Mouse (Mus musculus) Muller cell, postnatal 12 days (primary cell): ENCODE results near the gene Tacc2.
"Not testable (repeated sequence)": the region's sequence is repeated elsewhere in the genome, so short reads cannot be mapped to it uniquely, and the experiment has no call there.

Experiments
- DNase-seq: peaks from one replicate; pipeline ENCODE4 v3.0.0-alpha.2; 2015; ENCODE audit errors: inconsistent ontology term

The Tacc2 gene

DNA sequence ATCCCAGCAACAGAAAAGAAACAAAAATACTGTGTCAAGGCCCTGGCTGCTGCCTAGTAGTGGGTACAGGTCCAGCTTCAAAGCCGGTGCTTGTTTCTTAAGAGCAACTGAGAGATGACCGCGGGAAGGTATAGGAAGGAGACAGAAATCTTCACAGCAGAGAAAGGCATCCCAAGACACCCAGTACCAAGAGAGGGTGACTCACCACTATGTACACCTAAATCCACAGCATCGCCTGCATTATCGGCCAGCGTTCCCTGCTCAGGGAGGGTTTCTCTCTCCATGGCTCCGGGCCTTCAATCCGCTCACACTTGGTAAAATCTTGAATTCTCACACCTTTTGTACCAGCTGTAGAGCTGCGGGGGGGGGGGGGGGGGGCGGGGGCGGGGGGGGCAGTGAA is 4.4 kb upstream of the Tacc2 start, which contains the start of gene Nsmce4a:
Gene Nsmce4a, minus strand, starts transcription at position 298 of the 400 bp plus-strand sequence.
- no peak for DNase-seq

DNA sequence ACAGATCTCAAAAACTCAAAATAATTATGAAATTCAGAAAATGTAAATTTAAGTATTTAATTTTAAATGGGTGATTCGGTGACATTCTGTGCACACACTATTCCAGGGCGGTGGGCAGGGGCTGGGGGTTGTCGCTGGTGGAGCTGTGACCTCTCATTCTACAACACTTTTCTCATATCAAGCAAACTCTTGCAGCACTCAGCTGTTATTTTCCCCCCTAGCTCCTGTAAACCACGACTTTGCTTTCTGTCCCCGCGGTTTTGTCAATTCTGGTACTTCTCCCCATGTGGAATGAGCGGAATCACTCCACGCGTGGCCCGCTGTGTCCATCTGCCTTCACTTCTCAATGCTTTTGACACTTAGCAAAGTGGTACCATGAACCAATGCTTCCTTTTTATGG is 3.5 kb upstream of the Tacc2 start:
- DNase-seq: no peak

DNA sequence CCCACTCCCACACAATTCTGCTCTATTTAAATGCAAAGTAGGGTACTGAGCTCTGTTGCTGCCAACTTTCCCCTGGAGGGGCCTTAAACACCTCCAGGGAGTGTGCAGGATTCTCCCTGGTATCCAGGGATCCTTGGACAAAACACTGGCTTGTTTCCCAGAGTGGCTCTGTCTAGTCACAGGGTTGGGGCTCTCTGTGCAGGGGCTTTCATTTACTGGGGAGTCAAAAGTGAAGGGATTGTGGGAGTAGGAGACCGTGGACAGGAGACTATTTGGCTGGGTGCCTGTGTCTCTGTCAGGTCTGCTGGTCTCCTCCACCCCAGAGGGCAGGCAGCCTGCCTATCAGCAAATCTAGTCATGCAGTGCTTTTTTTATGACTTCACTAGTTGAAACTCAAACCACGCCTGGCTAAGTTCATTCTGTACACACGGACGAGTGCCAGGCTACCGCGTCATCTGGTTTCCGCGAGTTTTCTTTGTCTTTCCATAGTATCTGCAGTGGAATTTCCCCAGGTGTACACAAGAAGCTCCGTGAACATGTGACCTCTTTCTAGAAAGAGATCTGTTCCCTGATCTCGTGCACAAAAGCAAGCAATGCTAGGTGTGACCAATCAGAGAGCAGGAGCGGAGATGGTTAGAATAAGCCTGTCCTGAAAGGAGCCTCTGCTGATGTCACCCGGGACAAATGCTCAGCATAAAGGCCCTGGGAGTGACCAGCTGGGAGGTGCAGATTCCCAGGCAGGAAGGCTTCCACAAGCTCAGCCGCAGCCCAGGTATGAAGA is 2.8 kb upstream of the Tacc2 start:
- peak; percentile 44 for DNase-seq

DNA sequence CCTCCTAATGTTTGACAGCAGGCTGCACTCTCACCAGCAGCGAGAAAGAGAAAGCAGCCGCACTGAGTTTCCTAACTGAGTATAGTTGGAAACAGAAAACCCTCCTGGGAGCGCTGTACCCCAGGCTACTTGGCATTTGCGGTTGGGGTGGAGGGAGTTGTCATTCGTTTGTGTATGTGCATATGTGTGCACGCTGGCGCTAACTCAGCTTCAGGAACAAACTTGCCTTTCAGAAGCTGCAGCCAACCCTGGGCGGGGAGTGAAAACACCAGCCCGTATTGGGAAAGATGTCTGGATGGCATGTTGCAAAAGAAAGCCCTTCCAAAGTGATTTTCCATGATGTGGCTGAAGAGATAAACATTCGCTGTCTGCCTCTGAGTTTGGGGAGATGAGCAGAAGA is 257 bp upstream of the Tacc2 start:
- peak; percentile 58 for DNase-seq

DNA sequence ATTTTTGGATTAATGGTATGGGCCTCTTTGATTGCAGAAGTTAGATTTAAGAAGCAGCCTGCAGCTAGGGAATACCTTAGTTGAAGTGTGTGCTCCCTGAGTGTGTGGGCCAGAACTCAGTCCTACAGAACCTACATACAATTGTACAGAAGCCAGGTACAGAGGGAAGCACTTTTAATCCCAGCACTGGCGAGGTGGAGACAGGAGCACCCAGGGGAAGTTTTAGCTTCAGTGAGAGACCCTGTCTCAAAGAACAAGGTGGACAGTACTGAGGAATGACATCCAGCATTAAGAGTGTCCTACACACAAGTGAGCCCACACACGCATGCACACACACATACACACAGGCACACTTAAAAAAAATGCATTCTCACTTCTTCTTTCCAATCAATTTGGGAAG is 828 bp downstream of the Tacc2 start:
- DNase-seq: no peak

DNA sequence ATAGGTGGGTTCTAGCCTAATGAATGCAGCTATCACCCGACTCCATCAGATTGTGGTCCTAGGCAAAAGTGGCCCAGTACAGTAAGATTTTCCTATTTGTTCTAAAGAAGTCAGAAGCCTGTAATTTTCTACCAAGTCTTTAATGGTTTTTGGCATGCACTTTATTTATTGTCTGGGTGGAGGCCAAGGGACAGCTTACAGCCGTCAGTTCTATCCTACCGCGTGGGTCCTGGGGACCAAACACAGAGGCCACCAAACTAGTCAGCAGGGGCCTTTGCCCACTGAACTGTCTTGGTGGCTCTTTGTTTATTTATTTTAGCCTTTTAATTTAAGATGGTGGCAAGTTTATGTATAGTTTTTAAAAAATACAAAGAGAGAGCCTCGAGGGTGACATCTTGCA is 1.4 kb downstream of the Tacc2 start:
- DNase-seq: no peak

DNA sequence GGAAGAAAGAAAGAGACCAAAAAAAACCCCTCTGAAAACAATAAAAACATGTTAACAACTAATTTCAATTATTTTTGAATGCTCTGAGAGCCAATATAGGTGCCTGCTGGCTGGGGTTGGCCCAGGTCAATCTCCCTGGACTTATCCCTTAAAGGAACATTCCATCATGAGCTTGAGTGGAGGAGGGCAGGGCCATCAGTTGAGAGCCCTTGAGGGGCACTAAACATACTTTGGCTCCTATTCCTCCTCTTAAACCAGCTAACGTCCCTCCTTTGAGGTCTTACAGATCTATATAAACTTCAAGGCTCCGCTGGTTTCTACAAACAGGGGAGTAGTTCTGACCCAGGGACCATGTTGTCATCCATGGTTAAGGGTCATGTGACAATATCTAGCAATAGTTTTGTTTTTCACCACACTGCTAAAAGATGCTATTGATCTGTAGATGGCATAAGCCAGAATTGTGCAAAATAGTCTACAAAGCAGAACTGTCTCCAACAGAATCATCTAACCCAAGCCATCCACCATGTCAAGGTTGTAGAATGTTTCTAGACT is 9.4 kb downstream of the Tacc2 start:
- DNase-seq: no peak

DNA sequence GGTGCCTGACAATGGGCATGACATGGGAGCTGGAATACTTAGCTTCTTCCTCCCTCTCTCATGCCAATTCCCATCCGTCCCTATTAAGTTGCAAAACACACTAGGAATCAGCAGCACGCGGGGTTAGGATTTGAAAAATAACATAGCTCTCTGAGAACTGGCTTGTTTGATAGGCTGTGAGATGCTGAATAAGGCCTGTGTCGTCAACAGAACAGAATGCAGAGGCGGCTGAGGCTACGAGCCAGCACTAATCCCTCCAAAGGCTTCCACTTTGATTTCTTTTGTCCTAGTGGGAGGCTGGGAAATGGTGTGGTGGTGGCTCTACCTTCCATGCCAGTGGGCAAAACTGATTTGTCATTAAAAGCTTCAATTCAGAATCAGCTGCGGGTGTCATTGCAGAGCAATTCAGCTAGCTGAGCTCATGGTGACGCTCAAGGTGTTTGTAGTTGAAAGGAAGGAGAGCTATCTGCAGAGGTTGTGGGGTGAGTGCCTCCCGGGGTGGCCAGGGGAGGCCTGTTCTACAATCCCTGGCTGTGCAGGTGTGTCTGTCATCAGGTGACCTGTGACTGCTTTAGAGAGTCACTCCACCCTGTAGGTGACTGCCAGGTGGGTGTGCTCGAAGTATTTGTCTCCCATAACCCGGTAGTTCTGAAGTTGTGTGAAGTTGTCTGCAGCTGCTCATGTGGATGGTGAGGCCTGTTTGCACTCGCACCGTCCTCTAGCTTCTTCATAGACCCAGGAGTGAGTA is 13.0 kb downstream of the Tacc2 start:
- peak; percentile 75 for DNase-seq

DNA sequence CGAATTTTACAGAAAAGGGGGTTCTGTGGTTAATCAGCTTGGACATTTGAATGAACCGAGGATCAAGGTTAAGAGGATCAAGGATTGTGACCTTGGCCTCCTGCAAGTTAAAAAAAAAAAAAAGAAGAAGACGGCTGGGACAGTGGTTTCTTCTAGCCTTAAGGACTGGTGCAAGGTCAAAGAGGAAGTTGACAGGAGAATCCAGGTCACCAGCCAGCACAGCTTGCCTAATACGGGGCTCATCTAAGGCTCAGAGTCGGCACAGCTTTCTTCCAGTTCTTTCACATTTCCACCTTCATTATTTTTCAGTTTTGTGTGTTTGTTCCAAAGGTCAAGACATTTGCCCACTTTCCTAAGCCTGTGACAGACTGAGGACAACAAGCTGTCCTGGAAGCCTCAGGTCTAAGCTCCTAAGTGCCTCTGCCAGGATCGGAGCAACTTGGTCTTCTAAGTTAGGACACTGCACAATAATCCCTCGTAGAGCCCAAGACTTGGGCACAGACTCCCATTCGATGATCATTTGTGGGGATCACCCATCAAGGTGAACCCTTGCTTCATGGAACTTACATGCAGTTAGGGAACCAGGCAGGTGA is 13.7 kb downstream of the Tacc2 start:
- no peak for DNase-seq

DNA sequence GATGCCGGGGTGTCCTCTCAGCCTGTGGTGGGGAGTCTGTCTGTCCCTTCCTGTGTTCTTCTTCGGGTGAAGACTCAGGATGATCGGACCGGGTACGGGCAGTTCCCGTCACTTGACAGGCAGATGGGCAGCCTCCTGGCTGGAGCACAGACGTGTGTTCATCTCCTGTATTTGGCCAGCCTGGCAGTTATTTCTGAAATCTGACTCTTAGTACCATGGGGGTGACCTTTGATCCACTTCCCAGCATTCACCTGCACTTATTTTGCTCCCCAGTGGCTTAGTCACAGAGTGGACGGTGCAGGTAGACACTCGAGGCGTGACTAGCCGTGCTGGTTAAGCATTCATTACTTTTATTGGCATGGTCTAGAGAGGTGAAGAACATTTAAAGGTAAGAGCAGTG is 15.7 kb downstream of the Tacc2 start:
- not testable (repeated sequence) for DNase-seq

DNA sequence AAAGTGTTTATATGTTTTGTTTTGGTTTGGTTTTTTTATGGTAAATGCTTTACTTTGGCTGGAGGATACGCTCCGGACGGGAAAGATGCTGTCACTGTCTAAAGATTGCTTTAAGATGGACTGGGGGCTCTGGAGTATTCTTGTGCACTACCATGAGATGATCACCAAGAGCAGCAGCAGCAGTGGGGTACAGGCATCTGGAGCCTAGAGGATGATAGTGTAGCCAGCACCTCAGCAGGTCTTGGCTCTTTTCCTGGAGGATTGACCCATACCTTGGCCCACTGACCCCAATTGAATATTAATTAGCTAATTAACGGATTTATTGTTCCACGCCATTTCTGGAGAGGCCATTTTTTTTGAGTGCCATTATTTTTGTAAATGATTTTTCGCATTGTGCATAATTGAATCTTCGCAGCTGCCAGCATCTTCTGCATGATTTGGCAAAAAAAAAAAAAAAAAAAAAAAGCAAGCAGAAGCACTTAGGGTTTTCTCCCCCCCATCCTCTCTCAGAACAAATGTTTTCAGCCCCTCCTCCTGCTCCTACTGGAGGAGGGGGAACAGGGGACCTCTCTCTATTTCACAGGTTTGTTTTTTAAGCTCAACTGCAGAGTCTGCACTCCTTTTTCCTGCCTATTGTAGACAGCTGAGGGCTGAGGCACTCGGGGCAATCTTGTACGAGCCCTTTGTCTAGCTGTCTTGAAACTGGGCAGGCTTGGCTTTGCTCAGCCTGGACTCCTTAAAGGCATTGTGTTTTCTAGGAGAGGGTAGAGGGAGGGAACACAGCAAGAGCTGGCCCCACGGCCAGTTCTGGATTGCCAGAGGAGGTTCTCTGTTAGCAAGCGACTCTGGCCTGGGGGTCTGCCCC is 16.4 kb downstream of the Tacc2 start:
- peak; percentile 68 for DNase-seq

DNA sequence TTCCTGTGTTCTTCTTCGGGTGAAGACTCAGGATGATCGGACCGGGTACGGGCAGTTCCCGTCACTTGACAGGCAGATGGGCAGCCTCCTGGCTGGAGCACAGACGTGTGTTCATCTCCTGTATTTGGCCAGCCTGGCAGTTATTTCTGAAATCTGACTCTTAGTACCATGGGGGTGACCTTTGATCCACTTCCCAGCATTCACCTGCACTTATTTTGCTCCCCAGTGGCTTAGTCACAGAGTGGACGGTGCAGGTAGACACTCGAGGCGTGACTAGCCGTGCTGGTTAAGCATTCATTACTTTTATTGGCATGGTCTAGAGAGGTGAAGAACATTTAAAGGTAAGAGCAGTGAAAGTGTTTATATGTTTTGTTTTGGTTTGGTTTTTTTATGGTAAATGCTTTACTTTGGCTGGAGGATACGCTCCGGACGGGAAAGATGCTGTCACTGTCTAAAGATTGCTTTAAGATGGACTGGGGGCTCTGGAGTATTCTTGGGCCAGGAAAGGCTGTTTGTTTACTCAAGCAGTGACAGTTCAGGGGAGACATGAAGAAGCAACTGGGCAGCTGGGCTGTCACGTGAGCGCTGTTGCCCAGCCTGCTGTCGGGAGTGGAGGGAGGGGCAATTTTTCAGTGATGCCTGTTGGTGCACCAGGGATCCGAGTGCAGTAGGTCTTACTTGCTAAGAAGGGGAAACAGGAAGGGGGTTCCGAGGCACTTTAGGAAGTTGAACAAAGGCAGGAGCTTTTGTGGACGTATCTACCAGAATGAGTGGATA is 19.0 kb downstream of the Tacc2 start:
- not testable (repeated sequence) for DNase-seq

DNA sequence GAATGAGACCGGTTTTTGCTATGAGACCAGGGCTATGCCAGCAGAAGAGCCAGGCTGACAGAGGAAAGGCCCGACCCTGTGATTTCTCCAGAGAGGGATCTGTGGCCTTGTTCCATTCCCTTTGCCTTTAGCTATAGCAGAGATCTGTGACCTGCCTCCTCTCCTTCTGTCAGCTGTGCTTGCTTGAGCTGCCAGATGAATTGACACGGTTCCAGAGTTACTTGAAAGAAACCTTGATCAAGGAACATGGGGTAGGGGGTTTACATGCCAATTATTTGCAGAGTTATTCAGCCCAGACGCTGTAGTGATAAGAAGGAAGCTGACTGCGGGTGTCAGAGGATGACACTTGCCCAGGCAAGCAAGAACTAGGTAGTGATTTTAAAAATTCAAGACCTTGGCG is 20.3 kb downstream of the Tacc2 start:
- DNase-seq: no peak

DNA sequence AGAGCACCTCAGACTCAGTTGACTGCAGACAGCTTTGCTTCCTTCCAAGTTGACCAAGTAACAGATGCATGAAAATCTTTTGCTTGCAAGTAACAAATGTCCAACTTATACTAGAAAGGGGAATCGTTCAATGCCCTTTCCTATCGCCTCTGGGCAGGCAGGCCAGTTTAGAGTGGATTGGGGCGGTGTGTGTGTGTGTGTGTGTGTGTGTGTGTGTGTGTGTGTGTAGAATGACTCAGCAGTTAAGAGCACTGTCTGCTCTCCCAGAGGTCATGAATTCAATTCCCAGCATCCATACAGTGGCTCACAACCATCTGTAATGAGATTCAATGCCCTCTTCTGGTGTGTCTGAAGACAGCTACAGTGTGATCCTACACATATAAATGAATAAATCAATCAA is 22.8 kb downstream of the Tacc2 start:
- DNase-seq: no peak

DNA sequence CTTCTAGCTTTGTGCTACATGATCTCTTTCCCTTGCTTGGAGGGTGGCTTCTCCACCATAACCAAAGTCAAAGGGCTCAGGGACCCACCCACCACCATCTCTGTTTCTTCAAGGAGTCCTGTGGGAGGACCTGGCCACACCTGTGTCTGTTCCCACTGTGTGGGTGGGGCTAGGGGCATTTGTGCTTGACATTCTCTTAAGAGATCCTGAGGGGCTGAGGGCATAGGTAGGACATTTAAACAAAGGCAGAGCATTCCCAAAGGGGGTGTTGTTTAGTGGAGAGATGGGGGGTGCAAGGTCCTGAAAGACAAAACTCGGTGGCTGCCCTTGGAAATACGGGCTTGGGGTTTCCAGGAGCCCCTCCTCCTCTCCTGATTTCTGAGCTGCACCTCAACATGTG is 23.3 kb downstream of the Tacc2 start:
- DNase-seq: no peak

DNA sequence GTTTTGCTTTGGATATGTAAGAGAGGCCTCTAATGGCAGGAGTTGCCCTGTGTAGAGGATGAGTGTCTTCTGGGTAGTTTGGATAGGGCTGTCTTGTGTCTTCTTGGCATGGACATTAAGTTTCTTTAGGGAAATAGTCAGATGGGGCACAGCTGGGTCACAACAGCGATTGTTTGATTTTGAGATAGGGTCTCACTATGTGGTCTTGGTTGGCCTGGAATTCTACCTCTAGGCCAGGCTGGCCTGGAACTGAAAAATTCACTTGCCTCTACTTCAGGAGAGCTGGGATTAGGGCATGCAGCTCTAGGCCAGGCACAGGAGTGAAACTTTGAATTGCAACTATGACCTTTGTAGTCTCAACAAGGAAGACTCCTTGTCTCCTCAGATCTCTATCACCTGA is 25.6 kb downstream of the Tacc2 start:
- DNase-seq: no peak

DNA sequence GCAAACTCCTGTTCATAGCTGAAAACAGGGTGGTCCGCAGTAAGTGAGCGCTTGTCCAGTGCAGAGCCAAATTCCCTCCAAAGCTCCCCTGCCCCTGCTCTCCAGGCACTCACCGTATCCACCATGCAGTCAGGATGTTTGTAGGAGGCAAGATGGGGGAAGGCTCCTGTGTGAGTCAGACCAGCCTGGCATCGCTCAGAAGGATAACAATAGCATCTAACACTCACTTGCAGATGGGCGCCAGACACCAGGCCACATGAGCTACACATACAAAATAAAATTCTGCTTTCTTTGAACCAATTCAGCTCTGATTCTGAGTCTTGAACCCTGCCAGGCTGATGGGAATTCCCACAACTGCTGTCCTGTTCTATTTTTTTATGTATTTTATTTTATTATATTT is 26.3 kb downstream of the Tacc2 start:
- DNase-seq: no peak

DNA sequence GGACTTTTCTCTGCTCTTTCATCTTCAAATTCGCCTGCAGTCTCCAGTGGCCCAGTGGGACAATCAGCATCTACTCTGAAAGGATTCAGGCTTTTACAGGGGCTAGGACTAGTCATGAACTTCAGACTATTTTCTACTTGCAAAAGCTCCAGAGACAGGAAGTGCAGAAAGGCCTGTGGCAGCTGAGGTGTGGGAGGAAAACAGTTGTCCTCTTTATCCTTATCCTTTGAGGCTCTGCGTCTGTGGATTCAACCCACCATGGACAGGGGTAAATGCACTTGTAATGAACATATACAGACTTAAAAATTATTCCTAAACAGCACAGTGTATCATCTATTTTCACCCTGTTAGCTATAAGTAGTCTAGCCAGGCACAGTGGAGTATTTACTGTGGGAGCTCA is 27.2 kb downstream of the Tacc2 start:
- no peak for DNase-seq

DNA sequence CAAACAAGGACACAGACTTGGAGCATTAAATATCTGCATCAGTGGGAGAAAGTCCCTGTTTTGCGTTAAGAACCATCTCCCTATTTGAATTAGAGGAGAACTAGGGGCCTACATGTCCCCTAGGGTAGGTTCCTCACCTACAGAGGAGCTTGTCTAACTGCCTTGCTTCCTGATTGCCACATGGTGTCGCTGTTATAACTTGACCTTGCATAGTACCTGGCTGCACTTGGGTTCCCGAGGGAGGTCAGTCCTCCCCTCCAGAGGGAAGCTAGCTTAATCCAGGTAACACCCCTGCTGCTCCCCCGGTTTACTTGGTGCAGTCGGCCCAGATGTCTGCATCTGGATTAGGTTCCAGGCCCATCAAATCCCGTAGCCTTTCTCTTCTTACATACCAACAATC is 27.9 kb downstream of the Tacc2 start:
- DNase-seq: no peak

DNA sequence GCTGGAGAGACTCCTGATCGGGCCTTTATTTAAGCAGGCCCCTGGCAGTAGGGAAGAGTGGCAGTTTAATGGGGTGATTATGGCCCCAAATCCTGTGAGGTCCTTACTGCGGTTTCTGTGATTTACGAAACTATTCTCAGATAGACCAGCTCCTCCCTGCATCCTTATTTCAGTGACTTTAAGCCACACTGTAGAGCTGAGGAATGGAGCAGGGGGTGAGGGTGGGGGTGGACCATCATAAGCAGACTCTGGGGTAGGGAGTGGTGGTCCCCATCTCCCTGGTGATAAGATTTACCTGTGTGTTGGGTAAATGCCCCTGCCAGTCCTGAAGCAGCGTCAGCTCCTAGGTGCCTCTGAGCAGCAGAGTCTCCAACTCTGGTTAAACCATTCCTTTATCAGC is 29.7 kb downstream of the Tacc2 start:
- no peak for DNase-seq

DNA sequence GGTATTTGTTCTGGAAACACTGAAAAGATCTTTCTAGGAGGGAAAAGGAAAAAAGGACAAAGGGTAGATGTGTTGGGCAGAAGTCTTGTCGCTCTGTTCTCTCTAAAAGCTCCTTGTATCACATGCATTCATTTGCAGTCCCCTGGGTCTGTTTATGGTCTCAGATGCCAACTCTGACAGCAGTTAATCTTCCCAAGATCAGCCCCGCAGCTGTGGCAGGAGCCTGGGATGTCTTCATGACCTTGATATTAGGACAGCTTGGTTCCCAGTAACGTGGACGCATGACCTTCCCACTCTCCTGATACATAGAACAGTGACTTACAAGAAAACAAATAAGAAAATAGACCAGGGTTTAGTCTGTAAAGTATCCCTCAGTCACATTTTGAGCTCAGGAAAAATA is 36.7 kb downstream of the Tacc2 start:
- DNase-seq: no peak
